Mouse (Mus musculus) limb, embryonic 15.5 days (tissue): ENCODE data around the gene Vstm2b. TPM values are rescaled to one million over a fixed set of nuclear protein-coding genes. Genes with fewer than 3 reads are reported as not detected.

Source experiments
- ATAC-seq: fragments of 200-750 bp; cut with Nextera tagmentation; 2 replicates; pipeline ENCODE4 v1.8.0; 2017; ENCODE audit warnings: low read depth, moderate TSS enrichment; ENCODE audit not compliant: insufficient number of reproducible peaks, low FRiP score, low TSS enrichment
- H3K27ac ChIP-seq: fragments of 300-500 bp; sonication (generic); 2 replicates; pipeline ENCODE4 v1.5.1; 2015; ENCODE audit warnings: moderate library complexity, mild to moderate bottlenecking, inconsistent platforms
- H3K27me3 ChIP-seq: fragments of 300-500 bp; sonication (generic); 2 replicates; pipeline ENCODE4 v1.6.1; 2015; ENCODE audit warnings: inconsistent platforms
- H3K36me3 ChIP-seq: fragments of 300-500 bp; sonication (generic); 2 replicates; pipeline ENCODE4 v1.6.1; 2015; ENCODE audit warnings: inconsistent platforms
- H3K4me1 ChIP-seq: fragments of 300-500 bp; sonication (generic); 2 replicates; pipeline ENCODE4 v1.6.1; 2015; ENCODE audit warnings: inconsistent platforms
- H3K4me2 ChIP-seq: fragments of 300-500 bp; sonication (generic); 2 replicates; pipeline ENCODE4 v1.6.1; 2015; ENCODE audit warnings: mild to moderate bottlenecking, inconsistent platforms
- H3K4me3 ChIP-seq: fragments of 300-500 bp; sonication (generic); 2 replicates; pipeline ENCODE4 v1.5.1; 2015; ENCODE audit warnings: mild to moderate bottlenecking, inconsistent platforms
- H3K9ac ChIP-seq: fragments of 300-500 bp; sonication (generic); 2 replicates; pipeline ENCODE4 v1.6.1; 2015; ENCODE audit warnings: inconsistent platforms
- H3K9me3 ChIP-seq: fragments of 300-500 bp; sonication (generic); 2 replicates; pipeline ENCODE4 v1.6.1; 2016; ENCODE audit warnings: inconsistent platforms
- WGBS: fragments of 180-500 bp; shearing (Covaris S2); methylation state at CpG from one replicate; pipeline ENCODE4 v1.1.7; 2015; 5-methylcytosine and 5-hydroxymethylcytosine counted together
- polyA plus RNA-seq: library from polyadenylated mRNA; unstranded; fragments of >200 nt; fragmentation: Nextera tagmentation; extraction: Ambion mirVana; gene quantifications from 2 replicates; pipeline ENCODE4 v1.2.1, GENCODE M21; 2015

Vstm2b gene
- polyA plus RNA-seq, 1 experiment from 2014 or later, result 8.1 TPM

DNA sequence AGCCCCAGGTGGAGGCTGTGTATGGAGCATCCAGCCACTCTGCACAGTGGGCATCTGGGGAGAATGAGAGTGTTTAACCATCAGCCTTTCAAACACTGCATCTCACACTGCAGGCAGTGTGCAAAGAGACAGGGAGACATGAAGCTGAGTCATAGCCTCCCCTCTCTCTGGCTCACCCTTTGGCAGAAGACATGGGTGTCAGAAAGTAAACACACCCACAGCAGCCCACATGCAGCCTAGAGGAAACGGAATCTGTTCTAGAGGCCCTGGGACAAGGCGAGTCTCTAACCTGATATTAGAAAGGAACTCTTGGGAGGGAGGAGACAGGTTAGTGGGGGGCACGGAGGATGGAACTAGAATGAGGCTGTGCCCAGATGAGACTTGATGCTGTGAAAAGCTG, 18.6 kb downstream of the Vstm2b start:
- H3K36me3 ChIP-seq, result no peaks in the 10 kb centered on the region
- no peaks in the 10 kb centered on the region for H3K9me3 ChIP-seq
- no peak for ATAC-seq
- H3K9ac ChIP-seq, result no peak overlapping the region
- no peaks in the 10 kb centered on the region for H3K27me3 ChIP-seq
- no peak overlapping the region for H3K27ac ChIP-seq
- no peak overlapping the region for H3K4me3 ChIP-seq
- 84% methylated on average over 3 of the region's 3 CpGs for WGBS
- no peak overlapping the region for H3K4me2 ChIP-seq
- no peaks in the 10 kb centered on the region for H3K4me1 ChIP-seq

- no peak overlapping the region for H3K27ac ChIP-seq
- no peaks in the 10 kb centered on the region for H3K9me3 ChIP-seq
- no peak overlapping the region for H3K9ac ChIP-seq
- no peak overlapping the region for H3K4me2 ChIP-seq
- no peaks in the 10 kb centered on the region for H3K36me3 ChIP-seq
- no peaks in the 10 kb centered on the region for H3K27me3 ChIP-seq
- H3K4me3 ChIP-seq, result no peak overlapping the region
- no peak for ATAC-seq
- no peaks in the 10 kb centered on the region for H3K4me1 ChIP-seq
- 83% methylated on average over 2 of the region's 2 CpGs for WGBS
Measured at GRCm38 (mm10) chr7:40920118-40920517, 22.0 kb downstream of the Vstm2b start.

- no peaks in the 10 kb centered on the region for H3K36me3 ChIP-seq
- no peak overlapping the region for H3K4me2 ChIP-seq
- no peak overlapping the region for H3K9ac ChIP-seq
- ATAC-seq, result no peak
- no peaks in the 10 kb centered on the region for H3K27me3 ChIP-seq
- H3K9me3 ChIP-seq, result no peaks in the 10 kb centered on the region
- no peak overlapping the region for H3K27ac ChIP-seq
- 76% methylated on average over 6 of the region's 6 CpGs for WGBS
- H3K4me1 ChIP-seq, result no peaks in the 10 kb centered on the region
- no peak overlapping the region for H3K4me3 ChIP-seq
Measured at GRCm38 (mm10) chr7:40921281-40921680, 23.2 kb downstream of the Vstm2b start.

DNA sequence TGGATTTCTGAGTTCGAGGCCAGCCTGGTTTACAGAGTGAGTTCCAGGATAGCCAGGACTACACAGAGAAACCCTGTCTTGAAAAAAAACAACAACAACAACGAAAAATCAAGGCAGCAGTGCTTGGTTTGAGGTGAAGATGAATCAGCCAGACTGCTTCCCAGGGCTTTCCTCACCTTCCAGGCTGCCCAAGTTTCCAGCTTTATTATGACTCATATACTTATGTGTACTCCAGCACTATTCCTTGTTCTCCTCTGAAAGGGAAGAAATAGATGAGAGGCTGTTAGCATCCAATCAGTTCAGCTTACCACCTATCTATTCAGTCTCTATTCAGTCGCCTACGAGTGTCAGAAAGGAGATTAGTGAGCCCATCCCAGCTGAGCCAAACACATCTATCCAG, 24.7 kb downstream of the Vstm2b start:
- Histone ChIP-seq H3K27me3 (no peaks in the 10 kb centered on the region), H3K27ac (no peak overlapping the region), H3K36me3 (no peaks in the 10 kb centered on the region), H3K9ac (no peak overlapping the region), H3K4me3 (no peak overlapping the region), H3K4me1 (no peaks in the 10 kb centered on the region), H3K9me3 (no peaks in the 10 kb centered on the region), H3K4me2 (no peak overlapping the region)
- WGBS, result 80% methylated on average over 4 of the region's 4 CpGs
- ATAC-seq, result no peak

GRCm38 (mm10) chr7:40928391-40928790, 30.3 kb downstream of the Vstm2b start:
- H3K4me1 ChIP-seq, result no peaks in the 10 kb centered on the region
- WGBS, result 81% methylated on average over 2 of the region's 2 CpGs

GRCm38 (mm10) chr7:40936617-40937212, 38.6 kb downstream of the Vstm2b start:
- Histone ChIP-seq H3K27me3 (no peaks in the 10 kb centered on the region), H3K9me3 (no peaks in the 10 kb centered on the region), H3K4me2 (no peak overlapping the region), H3K36me3 (no peaks in the 10 kb centered on the region), H3K4me1 (no peaks in the 10 kb centered on the region), H3K9ac (no peak overlapping the region), H3K4me3 (no peak overlapping the region), H3K27ac (no peak overlapping the region)
- 69% methylated on average over 4 of the region's 4 CpGs for WGBS
- no peak for ATAC-seq

More at GRCm38 (mm10) chr7:40928391-40928790, 30.3 kb downstream of the Vstm2b start:
- Histone ChIP-seq H3K4me2 (no peak overlapping the region), H3K36me3 (no peaks in the 10 kb centered on the region), H3K9me3 (no peaks in the 10 kb centered on the region), H3K9ac (no peak overlapping the region), H3K4me3 (no peak overlapping the region), H3K27ac (no peak overlapping the region), H3K27me3 (no peaks in the 10 kb centered on the region)
- ATAC-seq, result no peak

DNA sequence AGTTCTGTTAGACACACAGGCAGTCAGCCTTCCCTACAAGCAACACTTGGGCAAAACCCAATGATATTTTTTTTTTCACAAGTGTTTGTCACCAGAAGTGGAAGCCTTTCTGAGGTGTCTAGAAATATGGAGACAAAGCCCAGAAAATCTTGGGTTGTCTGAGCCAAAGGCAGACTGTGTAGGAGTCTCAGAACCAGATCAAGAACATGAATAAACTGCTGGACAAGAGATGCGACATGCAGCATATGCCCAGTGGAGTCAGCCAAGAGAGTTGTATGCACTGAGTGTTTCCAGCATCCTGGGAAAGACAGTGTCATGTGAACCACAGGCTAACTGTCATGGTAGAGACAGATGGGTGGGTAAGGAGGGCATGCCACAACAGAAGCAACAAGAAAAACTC, 41.2 kb downstream of the Vstm2b start:
- no peaks in the 10 kb centered on the region for H3K36me3 ChIP-seq
- 81% methylated on average over 1 of the region's 1 CpGs for WGBS
- no peak overlapping the region for H3K4me2 ChIP-seq
- no peaks in the 10 kb centered on the region for H3K27me3 ChIP-seq
- no peak for ATAC-seq
- H3K9me3 ChIP-seq, result no peaks in the 10 kb centered on the region
- H3K4me1 ChIP-seq, result no peaks in the 10 kb centered on the region
- no peak overlapping the region for H3K9ac ChIP-seq
- no peak overlapping the region for H3K4me3 ChIP-seq
- no peak overlapping the region for H3K27ac ChIP-seq

DNA sequence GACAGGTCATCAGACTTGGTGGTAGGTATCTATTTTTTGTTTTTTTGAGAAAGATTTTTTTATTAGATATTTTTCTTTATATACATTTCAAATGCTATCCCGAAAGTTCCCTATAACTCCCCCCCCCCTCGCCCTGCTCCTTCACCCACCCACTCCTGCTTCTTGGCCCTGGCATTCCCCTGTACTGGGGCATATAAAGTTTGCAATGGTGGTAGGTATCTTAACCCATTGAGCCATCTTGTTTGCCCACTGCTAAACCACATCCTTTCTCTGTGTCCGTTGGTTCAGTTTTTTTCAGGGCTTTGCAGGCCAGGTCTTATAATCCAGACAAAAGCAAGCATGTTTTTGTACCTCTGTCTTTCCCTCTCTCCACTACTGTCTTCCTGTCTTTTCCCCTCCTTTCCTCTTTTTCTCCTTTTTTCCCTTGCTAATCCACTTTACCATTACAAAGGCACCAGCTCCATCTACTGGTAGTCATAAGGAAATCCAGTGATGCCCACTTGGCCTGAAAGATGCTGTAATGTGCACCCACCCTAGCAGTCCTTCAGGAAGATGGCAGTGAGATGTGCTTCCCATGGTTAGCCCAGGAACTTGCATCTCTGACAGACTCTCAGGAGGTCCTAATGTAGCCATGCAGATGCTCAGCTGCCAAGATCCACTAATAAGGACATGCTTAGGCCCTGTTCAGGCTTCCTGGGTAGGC, 44.3 kb downstream of the Vstm2b start:
- H3K27ac ChIP-seq, result no peak overlapping the region
- no peaks in the 10 kb centered on the region for H3K27me3 ChIP-seq
- no peaks in the 10 kb centered on the region for H3K36me3 ChIP-seq
- WGBS, result 55% methylated on average over 3 of the region's 3 CpGs
- no peak overlapping the region for H3K4me2 ChIP-seq
- H3K9me3 ChIP-seq, result no peaks in the 10 kb centered on the region
- no peak overlapping the region for H3K9ac ChIP-seq
- H3K4me3 ChIP-seq, result no peak overlapping the region
- ATAC-seq, result no peak
- H3K4me1 ChIP-seq, result no peaks in the 10 kb centered on the region

Other genes starting within 250 kb of the Vstm2b start
- not detected in 2 replicates for gene 4930433I11Rik, start 89.2 kb downstream of the Vstm2b start, polyA plus RNA-seq
- gene Gm4884, start 134.4 kb downstream of the Vstm2b start, polyA plus RNA-seq, result not detected in 2 replicates